Mouse (Mus musculus) kidney, embryonic 14.5 days (tissue): ENCODE data around the gene Shprh. TPM values are rescaled to one million over a fixed set of nuclear protein-coding genes. Genes with fewer than 3 reads are reported as not detected.
"Not testable (repeated sequence)": the region's sequence is repeated elsewhere in the genome, so short reads cannot be mapped to it uniquely, and the experiment has no call there.

Experiments
- ATAC-seq: fragments of 200-750 bp; cut with Nextera tagmentation; 2 replicates; pipeline ENCODE4 v1.8.0; 2017; ENCODE audit warnings: moderate number of reproducible peaks, mild to moderate bottlenecking, moderate TSS enrichment, moderate library complexity; ENCODE audit not compliant: low FRiP score, low TSS enrichment
- H3K27ac ChIP-seq: fragments of 300-500 bp; sonication (generic); 2 replicates; pipeline ENCODE4 v1.5.1; 2014; ENCODE audit warnings: low read depth, mild to moderate bottlenecking, low read length, moderate library complexity, mixed read lengths
- H3K27me3 ChIP-seq: fragments of 300-500 bp; sonication (generic); 2 replicates; pipeline ENCODE4 v1.6.1; 2014; ENCODE audit warnings: mild to moderate bottlenecking, low read length; ENCODE audit not compliant: control insufficient read depth, insufficient read depth
- H3K36me3 ChIP-seq: fragments of 300-500 bp; sonication (generic); 2 replicates; pipeline ENCODE4 v1.6.1; 2014; ENCODE audit warnings: low read length, mixed read lengths; ENCODE audit not compliant: control insufficient read depth, insufficient read depth
- H3K4me1 ChIP-seq: fragments of 300-500 bp; sonication (generic); 2 replicates; pipeline ENCODE4 v1.6.1; 2014; ENCODE audit warnings: low read length, mixed read lengths; ENCODE audit not compliant: control insufficient read depth, insufficient read depth
- H3K4me2 ChIP-seq: fragments of 300-500 bp; sonication (generic); replicated peaks from 2 replicates; pipeline ENCODE4 v1.6.1; 2014; ENCODE audit warnings: low read depth, mild to moderate bottlenecking, low read length
- H3K4me3 ChIP-seq: fragments of 300-500 bp; sonication (generic); 2 replicates; pipeline ENCODE4 v1.5.1; 2014; ENCODE audit warnings: mild to moderate bottlenecking, low read length
- H3K9ac ChIP-seq: fragments of 300-500 bp; sonication (generic); 2 replicates; pipeline ENCODE4 v1.6.1; 2014; ENCODE audit warnings: low read depth, mild to moderate bottlenecking, low read length, moderate library complexity
- H3K9me3 ChIP-seq: fragments of 300-500 bp; sonication (generic); 2 replicates; pipeline ENCODE4 v1.6.1; 2016; ENCODE audit warnings: low read length; ENCODE audit not compliant: control insufficient read depth
- WGBS: fragments of 180-500 bp; shearing (Covaris S2); extraction: QIAGEN DNeasy Blood & Tissue Kit; methylation state at CpG from one replicate; pipeline ENCODE4 v1.1.7; 2014; 5-methylcytosine and 5-hydroxymethylcytosine counted together
- polyA plus RNA-seq: library from polyadenylated mRNA; unstranded; fragments of >200 nt; fragmentation: Nextera tagmentation; extraction: Ambion mirVana; gene quantifications from 2 replicates; pipeline ENCODE4 v1.2.1, GENCODE M21; 2014

The Shprh gene
- polyA plus RNA-seq, 1 experiment from 2014 or later = 27.2 TPM

DNA sequence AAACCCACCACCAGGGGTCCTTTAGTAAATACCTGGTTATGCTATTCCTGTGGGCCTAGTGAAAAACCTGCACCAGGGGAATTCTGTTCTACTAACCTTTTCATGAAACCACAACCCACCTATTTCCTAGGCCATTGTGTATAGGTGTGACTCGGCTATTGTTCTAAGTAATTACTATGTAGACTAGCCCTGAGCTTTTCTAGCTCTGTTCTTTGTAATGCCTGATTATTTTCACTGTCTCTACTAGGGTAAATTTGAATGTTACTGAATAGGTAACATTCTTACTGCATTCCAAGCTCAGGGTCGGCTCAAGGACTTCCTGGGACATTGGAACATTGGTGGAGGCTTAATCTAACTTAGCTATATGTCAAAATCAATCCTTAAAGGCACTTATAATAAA lies 113.1 kb downstream of the Shprh start:
- H3K4me1 ChIP-seq, H3K9me3 ChIP-seq, H3K27me3 ChIP-seq, H3K9ac ChIP-seq, H3K4me3 ChIP-seq, ATAC-seq, H3K4me2 ChIP-seq, H3K27ac ChIP-seq, H3K36me3 ChIP-seq: not testable (repeated sequence)
- 92% methylated on average over 2 of the region's 2 CpGs for WGBS

DNA sequence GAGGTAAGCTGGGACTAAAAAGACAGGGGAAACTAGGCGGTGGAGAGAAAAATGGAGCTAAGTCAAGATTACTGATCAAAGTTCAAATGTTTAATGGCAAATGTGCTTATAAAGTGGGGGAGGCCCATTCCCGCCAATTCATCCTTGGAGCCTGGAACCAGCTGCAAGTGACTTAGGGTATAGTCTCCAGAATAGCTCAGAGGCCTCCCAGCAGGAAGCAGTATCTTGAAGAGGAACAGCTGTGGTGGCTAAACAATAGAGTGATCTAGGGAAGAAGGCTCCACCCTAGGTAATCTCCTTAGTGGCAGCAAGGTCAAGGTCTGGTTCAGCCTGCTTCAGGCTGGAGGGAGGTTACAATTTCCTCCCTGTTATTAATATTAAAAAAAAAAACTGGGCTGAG lies 114.6 kb downstream of the Shprh start:
- 88% methylated on average over 2 of the region's 2 CpGs for WGBS
- H3K4me2 ChIP-seq, H3K4me1 ChIP-seq, H3K27ac ChIP-seq, H3K9ac ChIP-seq, ATAC-seq, H3K27me3 ChIP-seq, H3K4me3 ChIP-seq, H3K36me3 ChIP-seq, H3K9me3 ChIP-seq: not testable (repeated sequence)

Other genes with a start within 250 kb of the Shprh start
- gene Grm1, start 67.1 kb upstream of the Shprh start, polyA plus RNA-seq = not detected in 2 replicates
- gene Fbxo30, start 131.9 kb downstream of the Shprh start, polyA plus RNA-seq = 13.6 and 30.4 TPM in 2 replicates
- 0.76 and 0.93 TPM in 2 replicates for gene Epm2a, start 194.0 kb downstream of the Shprh start, polyA plus RNA-seq